Mouse (Mus musculus): ENCODE results near the gene Capn12. TPM values are rescaled to one million over a fixed set of nuclear protein-coding genes. Genes with fewer than 3 reads are reported as not detected.
"Not testable (repeated sequence)": the region's sequence is repeated elsewhere in the genome, so short reads cannot be mapped to it uniquely, and the experiment has no call there.

Capn12 gene
- polyA plus RNA-seq, 1 experiment from 2014 or later: 0.12 TPM

DNA sequence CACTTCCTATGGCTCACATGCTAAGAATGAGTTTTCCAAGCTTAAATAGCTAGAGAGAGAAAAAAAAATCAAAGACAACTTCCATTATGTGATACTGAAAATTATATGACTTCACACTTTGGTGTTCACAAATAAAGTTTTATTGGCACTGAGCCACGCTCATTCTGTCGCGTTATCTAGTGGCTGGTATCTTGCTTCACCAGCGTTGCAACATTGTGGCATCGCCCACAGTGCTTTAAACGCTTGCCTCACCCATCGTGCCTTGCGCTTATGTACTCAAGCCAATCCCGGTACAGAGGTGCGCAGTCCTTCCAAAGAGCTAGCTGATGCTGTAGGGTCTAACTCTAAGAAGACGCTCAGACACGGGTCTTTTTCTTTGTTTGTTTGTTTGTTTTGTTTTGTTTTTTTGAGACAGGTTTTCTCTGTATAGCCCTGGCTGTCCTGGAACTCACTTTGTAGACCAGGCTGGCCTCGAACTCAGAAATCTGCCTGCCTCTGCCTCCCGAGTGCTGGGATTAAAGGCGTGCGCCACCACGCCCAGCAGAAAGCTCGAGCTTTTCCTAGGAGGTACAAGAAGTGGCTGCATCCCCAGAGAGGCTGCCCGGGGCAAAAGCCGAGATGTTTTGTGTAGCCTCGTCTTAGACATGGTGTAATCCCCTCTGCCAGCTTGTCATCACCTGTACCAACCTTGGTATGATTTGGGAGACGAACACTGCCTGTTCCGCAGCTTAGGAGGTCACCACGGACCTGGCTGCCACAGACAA is 10.1 kb upstream of the Capn12 start:
- no peaks in the 10 kb centered on the region for H3K36me3 ChIP-seq (ENCODE audit: control insufficient read depth, insufficient read depth)
- no peak overlapping the region for H3K27ac ChIP-seq (ENCODE audit: low read length)
- no peaks in the 10 kb centered on the region for H3K27me3 ChIP-seq (ENCODE audit: control insufficient read depth, insufficient read depth, low read depth, low read length)
- H3K9me3 ChIP-seq (replicated peaks; ENCODE audit: control insufficient read depth, low read length): no peaks in the 10 kb centered on the region
- WGBS (ENCODE audit: insufficient replicate concordance): 63% methylated on average over 24 of the region's 24 CpGs
- no peak overlapping the region for H3K9ac ChIP-seq (ENCODE audit: low read depth, low read length)
- no peak overlapping the region for H3K4me3 ChIP-seq (ENCODE audit: low read depth, low read length)
- H3K4me2 ChIP-seq (ENCODE audit: low read depth, low read length): no peak overlapping the region
- ATAC-seq (ENCODE audit: low read depth): peak; percentile 43; the same call in 1 of the 2 replicates
- H3K4me1 ChIP-seq (ENCODE audit: control insufficient read depth, low read depth, low read length): peaks cover 8% of the 10 kb centered on the region

DNA sequence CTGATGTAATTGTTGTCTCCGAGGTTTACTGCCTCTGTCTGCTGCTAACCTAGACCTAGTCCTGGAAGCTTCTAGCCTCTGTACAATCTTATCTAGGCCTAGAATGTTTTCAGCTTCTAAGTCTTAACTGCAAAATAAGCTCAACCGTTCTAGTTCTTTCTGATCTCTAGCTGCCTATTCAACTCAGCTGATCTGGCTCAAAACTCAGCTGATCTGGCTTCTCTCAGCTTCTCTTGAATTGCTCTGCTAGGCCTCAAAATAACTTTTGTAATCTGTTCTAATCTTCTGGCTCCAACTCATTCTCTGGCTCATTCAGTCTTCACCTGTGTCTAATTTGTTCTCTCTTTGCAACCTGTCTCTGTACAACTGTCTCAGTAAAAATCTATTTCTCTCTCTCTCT is 6.7 kb upstream of the Capn12 start:
- no peak overlapping the region for H3K9ac ChIP-seq (ENCODE audit: low read depth, low read length)
- H3K36me3 ChIP-seq (ENCODE audit: control insufficient read depth, insufficient read depth): no peaks in the 10 kb centered on the region
- no peak overlapping the region for H3K27ac ChIP-seq (ENCODE audit: low read length)
- H3K9me3 ChIP-seq (replicated peaks; ENCODE audit: control insufficient read depth, low read length): no peaks in the 10 kb centered on the region
- no peak for ATAC-seq (ENCODE audit: low read depth)
- no peak overlapping the region for H3K4me2 ChIP-seq (ENCODE audit: low read depth, low read length)
- WGBS (ENCODE audit: insufficient replicate concordance): 50% methylated on average over 2 of the region's 2 CpGs
- H3K27me3 ChIP-seq (ENCODE audit: control insufficient read depth, insufficient read depth, low read depth, low read length): no peaks in the 10 kb centered on the region
- peaks cover 10% of the 10 kb centered on the region for H3K4me1 ChIP-seq (ENCODE audit: control insufficient read depth, low read depth, low read length)
- no peak overlapping the region for H3K4me3 ChIP-seq (ENCODE audit: low read depth, low read length)

DNA sequence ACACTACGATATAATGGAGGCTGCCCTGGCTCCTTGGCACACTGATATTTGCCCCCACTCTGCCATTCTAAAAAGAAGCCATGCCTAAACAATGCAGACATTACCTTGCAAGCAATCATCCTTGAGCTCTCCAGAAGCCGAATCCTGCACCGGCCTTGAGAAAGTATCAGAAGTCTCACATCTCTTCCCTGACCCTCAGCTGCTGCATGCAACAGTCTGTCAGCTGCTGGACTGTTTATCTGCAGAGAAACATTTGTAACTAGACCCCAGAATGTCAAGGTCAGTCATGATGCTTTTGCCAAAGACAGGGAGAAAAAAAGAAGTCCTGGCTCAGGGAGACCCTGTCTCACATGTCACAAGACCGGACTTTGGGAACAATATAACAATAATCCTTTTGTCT is 5.1 kb upstream of the Capn12 start:
- peaks cover 10% of the 10 kb centered on the region for H3K4me1 ChIP-seq (ENCODE audit: control insufficient read depth, low read depth, low read length)
- ATAC-seq (ENCODE audit: low read depth): no peak
- no peak overlapping the region for H3K9ac ChIP-seq (ENCODE audit: low read depth, low read length)
- no peaks in the 10 kb centered on the region for H3K9me3 ChIP-seq (replicated peaks; ENCODE audit: control insufficient read depth, low read length)
- H3K27ac ChIP-seq (ENCODE audit: low read length): no peak overlapping the region
- no peaks in the 10 kb centered on the region for H3K36me3 ChIP-seq (ENCODE audit: control insufficient read depth, insufficient read depth)
- no peak overlapping the region for H3K4me2 ChIP-seq (ENCODE audit: low read depth, low read length)
- WGBS (ENCODE audit: insufficient replicate concordance): 72% methylated on average over 4 of the region's 4 CpGs
- no peaks in the 10 kb centered on the region for H3K27me3 ChIP-seq (ENCODE audit: control insufficient read depth, insufficient read depth, low read depth, low read length)
- no peak overlapping the region for H3K4me3 ChIP-seq (ENCODE audit: low read depth, low read length)

GRCm38 (mm10) chr7:28877155-28877554 is 4.1 kb upstream of the Capn12 start:
- Histone ChIP-seq H3K9ac (ENCODE audit: low read depth, low read length) (no peak overlapping the region), H3K4me2 (ENCODE audit: low read depth, low read length) (peak overlapping the region; percentile 7; the same call in 1 of the 2 replicates), H3K36me3 (ENCODE audit: control insufficient read depth, insufficient read depth) (no peaks in the 10 kb centered on the region), H3K4me1 (ENCODE audit: control insufficient read depth, low read depth, low read length) (peaks cover 10% of the 10 kb centered on the region), H3K27ac (ENCODE audit: low read length) (peak overlapping the region; percentile 75), H3K4me3 (ENCODE audit: low read depth, low read length) (no peak overlapping the region), H3K27me3 (ENCODE audit: control insufficient read depth, insufficient read depth, low read depth, low read length) (no peaks in the 10 kb centered on the region), H3K9me3 (replicated peaks; ENCODE audit: control insufficient read depth, low read length) (no peaks in the 10 kb centered on the region)
- peak; percentile 92 for ATAC-seq (ENCODE audit: low read depth)
- 35% methylated on average over 7 of the region's 7 CpGs for WGBS (ENCODE audit: insufficient replicate concordance)

DNA sequence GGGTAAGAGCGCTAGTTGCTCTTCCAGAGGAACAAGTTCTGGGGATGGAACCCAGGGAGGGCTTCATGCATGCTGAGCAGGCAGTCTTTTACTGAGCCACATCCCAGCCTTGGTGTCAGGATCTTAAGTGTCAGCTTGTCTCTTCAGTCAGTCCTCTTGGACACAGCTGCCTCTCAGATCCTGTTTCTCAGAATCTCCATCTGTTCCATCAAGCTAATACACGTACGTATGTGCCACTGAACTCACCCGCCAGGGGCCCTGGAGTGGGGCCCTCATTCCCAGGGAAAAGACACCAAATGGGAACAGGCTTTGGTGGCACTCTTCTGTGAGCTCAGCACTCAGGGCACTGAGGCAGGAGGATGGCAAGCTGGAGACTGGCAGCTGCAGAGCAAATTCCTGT is 3.4 kb upstream of the Capn12 start:
- no peaks in the 10 kb centered on the region for H3K36me3 ChIP-seq (ENCODE audit: control insufficient read depth, insufficient read depth)
- H3K27me3 ChIP-seq (ENCODE audit: control insufficient read depth, insufficient read depth, low read depth, low read length): no peaks in the 10 kb centered on the region
- H3K9me3 ChIP-seq (replicated peaks; ENCODE audit: control insufficient read depth, low read length): no peaks in the 10 kb centered on the region
- ATAC-seq (ENCODE audit: low read depth): no peak
- peaks cover 10% of the 10 kb centered on the region for H3K4me1 ChIP-seq (ENCODE audit: control insufficient read depth, low read depth, low read length)
- H3K4me2 ChIP-seq (ENCODE audit: low read depth, low read length): no peak overlapping the region
- 83% methylated on average over 4 of the region's 4 CpGs for WGBS (ENCODE audit: insufficient replicate concordance)
- peak overlapping the region; percentile 75 for H3K27ac ChIP-seq (ENCODE audit: low read length)
- no peak overlapping the region for H3K9ac ChIP-seq (ENCODE audit: low read depth, low read length)
- no peak overlapping the region for H3K4me3 ChIP-seq (ENCODE audit: low read depth, low read length)

- H3K9me3 ChIP-seq (replicated peaks; ENCODE audit: control insufficient read depth, low read length): no peaks in the 10 kb centered on the region
- H3K9ac ChIP-seq (ENCODE audit: low read depth, low read length): no peak overlapping the region
- peaks cover 10% of the 10 kb centered on the region for H3K4me1 ChIP-seq (ENCODE audit: control insufficient read depth, low read depth, low read length)
- no peak overlapping the region for H3K4me2 ChIP-seq (ENCODE audit: low read depth, low read length)
- 80% methylated on average over 7 of the region's 7 CpGs for WGBS (ENCODE audit: insufficient replicate concordance)
- no peaks in the 10 kb centered on the region for H3K36me3 ChIP-seq (ENCODE audit: control insufficient read depth, insufficient read depth)
- H3K4me3 ChIP-seq (ENCODE audit: low read depth, low read length): no peak overlapping the region
- no peak overlapping the region for H3K27ac ChIP-seq (ENCODE audit: low read length)
- no peaks in the 10 kb centered on the region for H3K27me3 ChIP-seq (ENCODE audit: control insufficient read depth, insufficient read depth, low read depth, low read length)
- ATAC-seq (ENCODE audit: low read depth): no peak
Observed at GRCm38 (mm10) chr7:28879606-28880005, 1.6 kb upstream of the Capn12 start.

- Histone ChIP-seq H3K27me3 (ENCODE audit: control insufficient read depth, insufficient read depth, low read depth, low read length) (no peaks in the 10 kb centered on the region), H3K4me2 (ENCODE audit: low read depth, low read length) (no peak overlapping the region), H3K27ac (ENCODE audit: low read length) (no peak overlapping the region), H3K9me3 (replicated peaks; ENCODE audit: control insufficient read depth, low read length) (no peaks in the 10 kb centered on the region), H3K4me1 (ENCODE audit: control insufficient read depth, low read depth, low read length) (peaks cover 10% of the 10 kb centered on the region), H3K4me3 (ENCODE audit: low read depth, low read length) (no peak overlapping the region), H3K36me3 (ENCODE audit: control insufficient read depth, insufficient read depth) (no peaks in the 10 kb centered on the region), H3K9ac (ENCODE audit: low read depth, low read length) (no peak overlapping the region)
- no peak for ATAC-seq (ENCODE audit: low read depth)
- WGBS (ENCODE audit: insufficient replicate concordance): 78% methylated on average over 10 of the region's 10 CpGs
Observed at GRCm38 (mm10) chr7:28880554-28880953, 668 bp upstream of the Capn12 start.

DNA sequence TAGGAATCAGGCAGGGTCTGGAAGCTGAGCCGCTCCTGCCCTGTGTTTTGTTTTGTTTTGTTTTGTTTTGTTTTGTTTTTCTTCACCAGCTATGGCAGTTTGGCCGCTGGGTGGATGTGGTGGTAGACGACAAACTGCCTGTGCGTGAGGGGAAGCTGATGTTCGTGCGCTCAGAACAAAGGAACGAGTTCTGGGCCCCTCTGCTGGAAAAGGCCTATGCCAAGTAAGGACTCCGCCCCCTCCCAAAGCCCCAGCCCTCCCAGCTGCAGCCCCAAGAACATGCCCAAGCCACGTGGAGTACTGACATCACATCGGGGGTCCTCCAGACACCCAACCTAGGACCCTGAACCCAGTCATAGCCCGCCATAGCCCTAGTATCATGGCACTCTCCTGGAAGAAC is 1.8 kb downstream of the Capn12 start:
- H3K9me3 ChIP-seq (replicated peaks; ENCODE audit: control insufficient read depth, low read length): no peaks in the 10 kb centered on the region
- 66% methylated on average over 11 of the region's 11 CpGs for WGBS (ENCODE audit: insufficient replicate concordance)
- no peak overlapping the region for H3K4me3 ChIP-seq (ENCODE audit: low read depth, low read length)
- no peaks in the 10 kb centered on the region for H3K36me3 ChIP-seq (ENCODE audit: control insufficient read depth, insufficient read depth)
- H3K27me3 ChIP-seq (ENCODE audit: control insufficient read depth, insufficient read depth, low read depth, low read length): peaks cover 18% of the 10 kb centered on the region
- H3K4me1 ChIP-seq (ENCODE audit: control insufficient read depth, low read depth, low read length): peaks cover 2% of the 10 kb centered on the region
- no peak overlapping the region for H3K9ac ChIP-seq (ENCODE audit: low read depth, low read length)
- no peak overlapping the region for H3K4me2 ChIP-seq (ENCODE audit: low read depth, low read length)
- no peak for ATAC-seq (ENCODE audit: low read depth)
- no peak overlapping the region for H3K27ac ChIP-seq (ENCODE audit: low read length)

DNA sequence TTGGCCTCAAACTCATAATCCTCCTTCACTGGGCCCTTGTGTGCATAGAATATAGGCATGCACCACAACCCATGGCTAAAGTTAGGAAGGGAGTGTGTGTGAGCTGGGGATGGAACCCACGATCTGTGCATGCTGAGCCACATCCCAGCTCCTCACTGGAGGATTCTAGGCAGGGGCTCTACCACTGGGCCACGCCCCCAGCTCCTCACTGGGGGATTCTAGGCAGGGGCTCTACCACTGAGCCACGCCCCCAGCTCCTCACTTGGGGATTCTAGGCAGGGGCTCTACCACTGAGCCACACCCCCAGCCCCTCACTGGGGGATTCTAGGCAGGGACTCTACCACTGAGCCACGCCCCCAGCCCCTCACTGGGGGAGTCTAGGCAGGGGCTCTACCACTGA is 2.5 kb downstream of the Capn12 start:
- H3K4me2 ChIP-seq (ENCODE audit: low read depth, low read length); H3K36me3 ChIP-seq (ENCODE audit: control insufficient read depth, insufficient read depth); H3K9ac ChIP-seq (ENCODE audit: low read depth, low read length); H3K4me1 ChIP-seq (ENCODE audit: control insufficient read depth, low read depth, low read length); H3K9me3 ChIP-seq (replicated peaks; ENCODE audit: control insufficient read depth, low read length); ATAC-seq (ENCODE audit: low read depth); H3K27ac ChIP-seq (ENCODE audit: low read length); H3K4me3 ChIP-seq (ENCODE audit: low read depth, low read length): not testable (repeated sequence)
- H3K27me3 ChIP-seq (ENCODE audit: control insufficient read depth, insufficient read depth, low read depth, low read length): peaks cover 25% of the 10 kb centered on the region
- WGBS (ENCODE audit: insufficient replicate concordance): 64% methylated on average over 4 of the region's 4 CpGs
